Mouse (Mus musculus): ENCODE measurements around the gene Dazap2. TPM values are rescaled to one million over a fixed set of nuclear protein-coding genes. Genes with fewer than 3 reads are reported as not detected.
"Not testable (repeated sequence)": the region's sequence is repeated elsewhere in the genome, so short reads cannot be mapped to it uniquely, and the experiment has no call there.

Dazap2 gene
- polyA plus RNA-seq, 1 experiment from 2014 or later = 209 TPM

DNA sequence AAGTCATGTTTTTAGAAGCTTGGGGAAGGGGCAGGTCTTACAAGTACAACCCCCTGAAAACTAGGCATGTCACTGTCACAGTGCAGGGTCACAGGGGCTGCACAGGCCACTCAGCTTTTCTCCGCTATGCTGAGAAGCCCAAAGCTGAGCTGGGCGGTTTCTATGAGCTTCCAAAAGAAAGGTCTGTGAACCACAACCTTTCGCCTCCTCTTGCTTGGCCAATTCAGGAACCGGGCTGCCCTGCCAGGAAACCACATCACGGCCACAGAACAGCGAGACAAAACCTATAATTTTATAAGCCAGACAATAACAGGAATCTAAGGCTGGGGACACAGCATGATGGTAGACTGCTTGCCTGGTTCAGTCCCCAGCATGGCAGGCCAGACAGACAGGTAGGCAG, 26.9 kb upstream of the Dazap2 start:
- H3K4me2 ChIP-seq = no peak overlapping the region
- no peaks in the 10 kb centered on the region for H3K9me3 ChIP-seq
- H3K27ac ChIP-seq = no peak overlapping the region
- no peak for ATAC-seq (ENCODE audit: borderline replicate concordance, extremely low read depth, low FRiP score, low TSS enrichment)
- H3K36me3 ChIP-seq = no peaks in the 10 kb centered on the region
- no peaks in the 10 kb centered on the region for H3K27me3 ChIP-seq
- no peak overlapping the region for H3K9ac ChIP-seq
- no peak overlapping the region for H3K4me3 ChIP-seq
- WGBS = 84% methylated on average over 6 of the region's 6 CpGs
- no peaks in the 10 kb centered on the region for H3K4me1 ChIP-seq

DNA sequence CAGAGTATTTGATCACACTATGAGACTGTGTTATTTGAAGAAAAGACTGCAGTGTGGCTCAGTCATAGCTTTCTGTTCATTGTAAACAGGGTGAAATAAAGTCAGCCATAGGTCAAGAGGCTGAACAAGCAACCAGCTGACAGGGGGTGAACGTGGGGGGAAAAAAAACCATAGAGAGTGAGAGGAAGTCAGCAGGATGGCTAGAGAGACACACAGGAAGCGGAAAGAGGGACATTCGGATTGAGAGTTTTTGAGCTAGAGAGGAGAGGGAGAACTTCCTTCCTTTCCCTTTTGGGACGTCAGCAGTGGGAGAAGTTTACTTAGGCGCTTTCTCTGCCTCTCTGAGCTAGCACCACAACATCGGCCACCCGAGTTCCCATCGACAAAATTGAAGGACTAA, 24.7 kb upstream of the Dazap2 start:
- Histone ChIP-seq H3K4me1 (no peaks in the 10 kb centered on the region), H3K27me3 (no peaks in the 10 kb centered on the region), H3K36me3 (no peaks in the 10 kb centered on the region), H3K4me2 (no peak overlapping the region), H3K27ac (no peak overlapping the region), H3K4me3 (no peak overlapping the region), H3K9me3 (no peaks in the 10 kb centered on the region), H3K9ac (no peak overlapping the region)
- ATAC-seq (ENCODE audit: borderline replicate concordance, extremely low read depth, low FRiP score, low TSS enrichment) = no peak
- 50% methylated on average over 8 of the region's 8 CpGs for WGBS

DNA sequence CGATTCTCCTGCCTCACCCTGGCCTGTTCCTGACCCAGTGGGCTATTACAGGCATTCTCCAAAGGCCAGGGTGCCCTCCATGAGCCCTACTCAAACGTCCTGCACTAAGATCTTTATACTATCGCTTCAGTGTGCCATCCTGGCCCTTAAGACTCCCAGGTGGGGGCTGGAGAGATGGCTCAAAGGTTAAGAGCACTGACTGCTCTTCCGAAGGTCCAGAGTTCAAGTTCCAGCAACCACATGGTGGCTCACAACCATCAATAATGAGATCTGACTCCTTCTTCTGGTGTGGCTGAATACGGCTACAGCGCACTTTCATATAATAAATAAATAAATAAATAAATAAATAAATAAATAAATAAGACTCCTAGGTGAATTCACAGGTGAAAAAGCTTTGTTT, 22.3 kb upstream of the Dazap2 start:
- no peak overlapping the region for H3K9ac ChIP-seq
- 77% methylated on average over 6 of the region's 6 CpGs for WGBS
- H3K36me3 ChIP-seq = no peaks in the 10 kb centered on the region
- H3K4me3 ChIP-seq = no peak overlapping the region
- no peaks in the 10 kb centered on the region for H3K9me3 ChIP-seq
- no peak for ATAC-seq (ENCODE audit: borderline replicate concordance, extremely low read depth, low FRiP score, low TSS enrichment)
- H3K4me1 ChIP-seq = no peaks in the 10 kb centered on the region
- H3K4me2 ChIP-seq = no peak overlapping the region
- no peak overlapping the region for H3K27ac ChIP-seq
- no peaks in the 10 kb centered on the region for H3K27me3 ChIP-seq

DNA sequence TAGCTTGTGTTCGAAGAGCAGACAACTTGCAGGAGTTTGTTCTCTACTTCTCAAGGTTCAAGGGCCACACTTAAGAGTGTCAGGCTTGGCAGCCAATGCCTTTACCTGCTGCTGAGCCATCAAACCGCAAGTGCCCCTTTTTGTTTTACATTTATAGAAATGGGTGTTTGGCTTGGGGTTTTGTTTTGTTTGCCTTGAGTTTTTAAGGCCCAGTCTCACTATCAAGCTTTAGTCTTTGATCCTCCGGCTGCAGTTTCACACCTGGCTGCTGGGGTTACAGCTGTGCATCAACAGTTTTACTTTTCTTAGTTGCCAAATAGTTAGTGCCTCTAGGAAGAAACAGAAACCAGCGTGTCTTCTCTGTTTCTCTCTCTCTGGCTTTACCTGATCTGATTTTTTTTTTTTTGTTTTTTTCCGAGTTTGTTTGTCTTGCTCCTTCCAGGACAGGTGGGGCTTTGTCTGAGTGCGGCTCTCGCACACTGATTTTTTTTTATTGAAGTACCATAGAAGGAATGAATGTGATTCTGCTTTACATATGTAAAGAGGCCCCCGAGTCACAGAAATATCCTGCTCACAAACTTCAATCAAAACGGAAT, 16.8 kb upstream of the Dazap2 start:
- Histone ChIP-seq H3K36me3 (no peaks in the 10 kb centered on the region), H3K9ac (peak overlapping the region; percentile 79), H3K4me3 (peak overlapping the region; percentile 92), H3K27me3 (peaks cover 22% of the 10 kb centered on the region), H3K4me2 (peak overlapping the region; percentile 99), H3K27ac (no peak overlapping the region), H3K9me3 (no peaks in the 10 kb centered on the region), H3K4me1 (peaks cover 20% of the 10 kb centered on the region)
- no peak for ATAC-seq (ENCODE audit: borderline replicate concordance, extremely low read depth, low FRiP score, low TSS enrichment)
- 16% methylated on average over 9 of the region's 9 CpGs for WGBS

DNA sequence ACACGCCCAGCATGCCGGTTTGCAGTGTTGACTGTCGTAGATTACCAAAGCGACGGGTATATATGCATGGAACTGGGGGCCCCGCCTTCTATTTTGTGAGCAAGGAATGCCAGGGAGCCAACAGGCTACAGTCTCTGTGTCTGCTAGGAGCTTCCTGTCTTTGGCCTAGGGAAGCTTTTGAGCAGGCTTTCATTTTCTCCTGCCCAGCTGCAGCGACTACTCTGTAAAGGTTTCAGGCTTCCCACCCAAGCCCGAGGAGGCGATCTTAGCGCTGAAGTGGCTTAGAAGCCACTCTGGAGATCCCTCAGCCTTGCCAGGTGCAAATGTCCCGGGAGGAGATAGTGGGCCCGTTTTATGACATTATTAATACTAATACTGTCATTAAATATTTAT, 16.3 kb upstream of the Dazap2 start:
- H3K9me3 ChIP-seq = no peaks in the 10 kb centered on the region
- H3K27ac ChIP-seq = peak overlapping the region; percentile 62
- no peak; the same call in 1 of the 2 replicates for ATAC-seq (ENCODE audit: borderline replicate concordance, extremely low read depth, low FRiP score, low TSS enrichment)
- WGBS = under 1% methylated on average over 12 of the region's 12 CpGs
- peak overlapping the region; percentile 79 for H3K9ac ChIP-seq
- peaks cover 27% of the 10 kb centered on the region for H3K27me3 ChIP-seq
- H3K4me2 ChIP-seq = peak overlapping the region; percentile 99
- H3K36me3 ChIP-seq = no peaks in the 10 kb centered on the region
- peak overlapping the region; percentile 92 for H3K4me3 ChIP-seq
- H3K4me1 ChIP-seq = peaks cover 23% of the 10 kb centered on the region

DNA sequence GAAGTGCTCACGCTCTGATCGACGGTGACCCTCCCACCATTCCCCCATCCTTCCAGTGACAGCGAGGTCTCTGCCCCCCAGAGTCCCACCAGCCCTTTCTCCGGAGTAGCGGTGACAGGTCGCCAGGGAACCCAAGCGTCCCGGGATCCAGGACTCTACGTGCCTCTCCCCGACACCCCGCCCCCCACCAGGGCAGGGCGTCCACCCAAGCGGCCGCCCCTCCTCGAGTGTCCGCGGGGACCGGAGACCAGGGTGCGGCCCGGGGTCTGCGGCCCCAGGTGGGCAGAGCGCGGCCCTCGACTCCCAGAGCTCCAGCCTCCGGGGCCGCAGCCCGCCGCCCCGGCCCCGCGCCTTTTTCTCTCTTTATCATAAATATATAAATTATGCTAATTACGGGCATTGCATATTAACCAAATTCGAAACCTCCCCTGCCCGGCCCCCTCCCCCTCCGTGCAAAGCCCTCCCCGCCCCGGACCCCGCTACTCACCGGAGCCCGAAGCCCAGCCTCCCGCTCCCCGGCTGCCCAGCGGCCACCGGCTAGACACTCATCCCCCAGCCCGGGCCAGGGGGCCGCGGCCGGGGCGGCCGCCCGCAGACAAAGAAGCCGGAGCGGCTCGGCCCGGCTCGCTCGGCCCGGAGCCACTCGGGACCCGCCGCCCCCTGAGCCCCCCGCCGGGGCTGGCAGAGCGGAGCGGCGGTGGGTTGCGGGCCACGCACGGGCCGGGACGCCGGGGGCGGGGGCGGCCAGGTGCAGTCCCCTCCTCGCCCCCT, 15.7 kb upstream of the Dazap2 start, which contains the start of gene Pou6f1:
Gene Pou6f1 (minus strand): TSS at position 709 of the 771 bp plus-strand sequence.
- Histone ChIP-seq H3K27me3 (peaks cover 27% of the 10 kb centered on the region), H3K4me2 (peak within 1 kb of the TSS; percentile 99), H3K9me3 (no peaks in the 10 kb centered on the region), H3K4me3 (peak within 1 kb of the TSS; percentile 92), H3K27ac (peak within 1 kb of the TSS; percentile 62), H3K36me3 (no peaks in the 10 kb centered on the region), H3K9ac (peak within 1 kb of the TSS; percentile 79), H3K4me1 (peaks cover 25% of the 10 kb centered on the region)
- WGBS = under 1% methylated on average over 76 of the region's 76 CpGs
- ATAC-seq (ENCODE audit: borderline replicate concordance, extremely low read depth, low FRiP score, low TSS enrichment) = peak; percentile 63

DNA sequence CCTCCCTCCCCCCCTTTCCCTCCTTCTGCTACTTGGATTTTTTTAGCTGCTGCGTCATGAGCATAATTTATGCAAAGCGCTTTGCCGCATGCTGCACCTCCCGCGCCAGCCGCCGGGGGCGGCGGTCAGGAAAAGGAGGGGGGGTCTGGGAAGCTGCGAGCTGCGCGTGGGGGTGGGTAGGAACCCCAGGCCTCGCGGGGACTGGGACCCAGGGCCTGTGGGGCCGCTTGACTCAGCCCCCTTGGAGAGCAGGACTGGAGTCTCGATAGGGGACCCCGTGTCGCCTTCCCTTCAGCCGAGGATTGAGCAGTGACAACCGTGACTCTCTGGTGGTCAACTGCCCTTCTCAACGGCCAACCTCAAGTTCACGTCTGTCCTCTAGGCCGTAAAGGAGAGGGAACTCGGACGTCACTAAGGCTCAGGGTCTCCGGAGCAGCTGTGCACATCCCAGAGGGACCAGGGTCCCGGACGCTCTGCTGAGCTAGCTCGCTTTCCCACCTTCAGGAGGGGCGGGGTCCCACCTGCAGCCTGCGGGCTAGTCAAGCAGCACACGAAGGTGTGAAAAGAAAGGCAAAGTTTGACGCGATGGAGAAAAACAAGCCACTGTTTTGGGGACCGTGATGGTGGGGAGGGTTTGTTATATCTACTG, 15.0 kb upstream of the Dazap2 start:
- Histone ChIP-seq H3K27me3 (peaks cover 28% of the 10 kb centered on the region), H3K4me3 (peak overlapping the region; percentile 92), H3K36me3 (no peaks in the 10 kb centered on the region), H3K4me2 (peak overlapping the region; percentile 99), H3K27ac (peak overlapping the region; percentile 33; the same call in 1 of the 2 replicates), H3K9ac (peak overlapping the region; percentile 79), H3K9me3 (no peaks in the 10 kb centered on the region), H3K4me1 (peaks cover 32% of the 10 kb centered on the region)
- ATAC-seq (ENCODE audit: borderline replicate concordance, extremely low read depth, low FRiP score, low TSS enrichment) = peak; percentile 66
- 1% methylated on average over 34 of the region's 35 CpGs for WGBS

DNA sequence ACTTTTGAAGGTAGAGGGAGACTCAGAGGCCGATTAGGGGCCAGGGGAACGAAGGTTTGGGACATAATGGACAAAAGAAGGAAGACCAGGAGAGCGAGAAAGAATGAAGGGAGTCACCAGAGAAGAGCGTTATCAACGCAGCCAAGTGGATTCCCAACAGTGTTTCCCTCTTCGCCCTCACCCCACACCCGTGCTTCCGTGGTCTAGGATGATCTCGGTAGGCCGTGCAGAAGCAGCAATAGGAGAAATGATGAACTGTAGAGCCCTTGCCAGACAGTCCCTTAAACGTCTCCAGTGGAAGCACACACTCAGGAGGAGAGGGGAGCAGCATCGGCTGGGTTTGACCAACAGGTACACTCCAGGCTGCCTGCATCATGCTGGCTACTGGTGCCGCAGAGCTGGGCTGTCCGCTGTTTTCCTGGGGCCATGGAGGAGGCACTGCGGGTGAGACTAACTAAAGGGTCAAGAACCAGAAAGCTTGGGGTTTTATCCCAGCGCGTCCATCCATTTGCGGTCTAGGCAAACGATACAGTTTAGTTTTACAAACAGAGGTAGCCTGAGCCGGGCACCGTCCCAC, 14.4 kb upstream of the Dazap2 start:
- Histone ChIP-seq H3K4me3 (peak overlapping the region; percentile 92), H3K27ac (no peak overlapping the region), H3K36me3 (no peaks in the 10 kb centered on the region), H3K9ac (peak overlapping the region; percentile 10; the same call in 1 of the 2 replicates), H3K4me1 (peaks cover 32% of the 10 kb centered on the region), H3K9me3 (no peaks in the 10 kb centered on the region), H3K4me2 (peak overlapping the region; percentile 99), H3K27me3 (peaks cover 34% of the 10 kb centered on the region)
- no peak for ATAC-seq (ENCODE audit: borderline replicate concordance, extremely low read depth, low FRiP score, low TSS enrichment)
- WGBS = 19% methylated on average over 21 of the region's 21 CpGs

DNA sequence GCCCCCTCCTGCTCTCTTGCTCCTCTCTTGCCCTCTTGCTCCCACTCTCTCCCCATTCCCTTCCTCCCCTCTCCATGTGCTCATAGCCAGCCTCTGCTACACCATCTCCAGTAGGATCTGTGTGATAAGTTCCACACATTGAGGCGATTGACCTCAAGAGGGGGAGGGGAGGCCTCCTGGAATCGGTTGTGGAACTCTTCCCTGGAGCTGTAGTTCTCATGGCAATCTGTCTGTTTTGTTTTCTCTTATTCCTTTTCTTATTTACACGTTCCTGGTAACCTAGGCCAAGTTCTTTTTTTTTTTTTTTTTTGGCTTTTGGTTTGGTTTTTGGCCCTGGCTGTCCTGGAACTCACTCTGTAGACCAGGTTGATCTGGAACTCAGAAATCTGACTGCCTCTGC, 13.5 kb upstream of the Dazap2 start:
- H3K9ac ChIP-seq = no peak overlapping the region
- no peak overlapping the region for H3K4me2 ChIP-seq
- no peaks in the 10 kb centered on the region for H3K36me3 ChIP-seq
- no peak overlapping the region for H3K4me3 ChIP-seq
- no peaks in the 10 kb centered on the region for H3K9me3 ChIP-seq
- WGBS = 35% methylated on average over 3 of the region's 3 CpGs
- H3K4me1 ChIP-seq = peaks cover 32% of the 10 kb centered on the region
- peaks cover 34% of the 10 kb centered on the region for H3K27me3 ChIP-seq
- no peak overlapping the region for H3K27ac ChIP-seq
- no peak for ATAC-seq (ENCODE audit: borderline replicate concordance, extremely low read depth, low FRiP score, low TSS enrichment)

DNA sequence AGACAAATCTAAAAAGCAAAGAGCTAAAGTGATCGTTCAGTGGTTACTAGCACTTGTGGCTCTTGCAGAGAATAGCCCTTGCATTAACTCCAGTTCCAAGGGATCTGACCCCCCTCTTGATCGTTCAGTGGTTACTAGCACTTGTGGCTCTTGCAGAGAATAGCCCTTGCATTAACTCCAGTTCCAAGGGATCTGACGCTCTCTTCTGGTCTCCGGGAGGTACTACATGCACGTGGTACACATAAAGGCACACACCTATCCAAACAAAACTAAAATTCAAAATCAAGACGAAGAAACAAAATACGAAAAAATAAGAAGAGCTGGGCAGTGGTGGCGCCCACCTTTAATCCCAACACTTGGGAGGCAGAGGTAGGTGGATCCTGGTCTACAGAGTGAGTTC, 8.5 kb upstream of the Dazap2 start:
- H3K4me1 ChIP-seq = peaks cover 12% of the 10 kb centered on the region
- H3K27ac ChIP-seq; H3K36me3 ChIP-seq; H3K4me3 ChIP-seq; H3K4me2 ChIP-seq; ATAC-seq (ENCODE audit: borderline replicate concordance, extremely low read depth, low FRiP score, low TSS enrichment); H3K9ac ChIP-seq; H3K9me3 ChIP-seq: not testable (repeated sequence)
- H3K27me3 ChIP-seq = peaks cover 18% of the 10 kb centered on the region
- 85% methylated on average over 8 of the region's 8 CpGs for WGBS

DNA sequence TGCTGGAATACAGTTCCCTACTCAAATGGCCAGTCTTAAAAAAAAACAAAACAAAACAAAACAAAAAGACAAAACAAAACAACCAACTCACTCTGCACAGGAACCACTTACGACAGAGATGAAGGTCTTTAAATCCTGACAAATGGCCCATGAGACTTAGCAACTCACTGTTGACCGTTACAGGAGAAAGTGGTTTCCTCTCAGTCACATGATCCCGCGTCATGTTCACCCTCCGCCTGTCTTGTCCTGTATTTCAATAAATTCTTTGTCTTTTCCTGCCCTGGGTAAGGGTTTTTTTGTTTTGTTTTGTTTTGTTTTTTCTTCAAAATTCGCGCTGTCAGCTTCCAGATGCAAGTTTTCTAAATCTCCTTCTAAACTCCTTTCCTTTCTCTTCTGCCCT, 3.2 kb upstream of the Dazap2 start:
- no peak overlapping the region for H3K4me2 ChIP-seq
- H3K9ac ChIP-seq = no peak overlapping the region
- H3K27me3 ChIP-seq = no peaks in the 10 kb centered on the region
- H3K36me3 ChIP-seq = no peaks in the 10 kb centered on the region
- H3K9me3 ChIP-seq = no peaks in the 10 kb centered on the region
- peaks cover 17% of the 10 kb centered on the region for H3K4me1 ChIP-seq
- 79% methylated on average over 7 of the region's 7 CpGs for WGBS
- no peak overlapping the region for H3K27ac ChIP-seq
- H3K4me3 ChIP-seq = no peak overlapping the region
- ATAC-seq (ENCODE audit: borderline replicate concordance, extremely low read depth, low FRiP score, low TSS enrichment) = no peak

DNA sequence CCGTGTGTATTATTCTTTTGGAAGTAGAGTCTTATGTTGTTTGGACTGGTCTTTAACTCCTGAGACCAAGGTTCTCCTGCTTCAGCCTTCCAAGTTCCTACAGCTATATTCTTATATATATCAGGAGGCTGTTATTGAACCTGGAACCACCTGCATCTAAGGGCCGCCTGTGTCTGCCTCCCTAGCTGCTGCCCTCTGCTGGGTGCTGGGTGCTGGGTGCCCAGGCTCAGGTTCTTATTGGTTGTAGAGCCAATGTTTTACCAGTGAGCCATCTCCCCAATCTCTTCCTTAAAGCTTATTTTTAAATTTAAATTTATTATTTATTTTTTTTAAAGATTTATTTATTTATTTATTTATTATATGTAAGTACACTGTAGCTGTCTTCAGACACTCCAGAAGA, 2.7 kb upstream of the Dazap2 start:
- H3K9me3 ChIP-seq = no peaks in the 10 kb centered on the region
- ATAC-seq (ENCODE audit: borderline replicate concordance, extremely low read depth, low FRiP score, low TSS enrichment) = no peak
- H3K27me3 ChIP-seq = no peaks in the 10 kb centered on the region
- 54% methylated on average over 2 of the region's 2 CpGs for WGBS
- H3K4me3 ChIP-seq = no peak overlapping the region
- no peak overlapping the region for H3K27ac ChIP-seq
- H3K36me3 ChIP-seq = no peaks in the 10 kb centered on the region
- H3K9ac ChIP-seq = no peak overlapping the region
- peaks cover 17% of the 10 kb centered on the region for H3K4me1 ChIP-seq
- no peak overlapping the region for H3K4me2 ChIP-seq

All from lung, embryonic 15.5 days (tissue).